Mouse (Mus musculus) lung, adult 2 months (tissue): ENCODE measurements around the gene Vmn1r55. TPM values are rescaled to one million over a fixed set of nuclear protein-coding genes. Genes with fewer than 3 reads are reported as not detected.
A peak's percentile ranks its signal among the peaks of the same experiment; 100 is the strongest.

Source experiments
- DNase-seq: peaks from one replicate; pipeline ENCODE4 v3.0.0; 2022
- H3K4me1 ChIP-seq: fragments of 200-500 bp; 2 replicates; pipeline ENCODE4 v1.6.1; 2011; ENCODE audit warnings: low read length; ENCODE audit not compliant: control insufficient read depth, insufficient read depth
- H3K4me3 ChIP-seq: fragments of 200-500 bp; replicated peaks from 2 replicates; pipeline ENCODE3; 2011; ENCODE audit warnings: low read depth, mild to moderate bottlenecking, control low read depth, low read length; ENCODE audit errors: extremely low read depth
- CTCF ChIP-seq: fragments of 200-500 bp; IDR thresholded peaks from 2 replicates; pipeline ENCODE4 v1.5.1; 2011; ENCODE audit warnings: mild to moderate bottlenecking, low read length, control low read depth; ENCODE audit not compliant: insufficient read depth
- POLR2A ChIP-seq: fragments of 200-500 bp; IDR thresholded peaks from 2 replicates; pipeline ENCODE4 v1.6.1; 2011; ENCODE audit warnings: low read depth, mild to moderate bottlenecking, control low read depth, low read length, borderline replicate concordance; ENCODE audit errors: extremely low read depth
- WGBS: fragments of 180-500 bp; shearing (Covaris S2); methylation state at CpG from one replicate; pipeline ENCODE4 v1.1.7; 2018; 5-methylcytosine and 5-hydroxymethylcytosine counted together
- polyA plus RNA-seq: library from polyadenylated mRNA; depleted of rRNA; stranded (reverse); fragments of >200 nt; gene quantifications from 2 replicates; pipeline ENCODE4 v1.2.3, GENCODE M21; 2012

Vmn1r55 gene
- polyA plus RNA-seq, 1 experiment: not detected

DNA sequence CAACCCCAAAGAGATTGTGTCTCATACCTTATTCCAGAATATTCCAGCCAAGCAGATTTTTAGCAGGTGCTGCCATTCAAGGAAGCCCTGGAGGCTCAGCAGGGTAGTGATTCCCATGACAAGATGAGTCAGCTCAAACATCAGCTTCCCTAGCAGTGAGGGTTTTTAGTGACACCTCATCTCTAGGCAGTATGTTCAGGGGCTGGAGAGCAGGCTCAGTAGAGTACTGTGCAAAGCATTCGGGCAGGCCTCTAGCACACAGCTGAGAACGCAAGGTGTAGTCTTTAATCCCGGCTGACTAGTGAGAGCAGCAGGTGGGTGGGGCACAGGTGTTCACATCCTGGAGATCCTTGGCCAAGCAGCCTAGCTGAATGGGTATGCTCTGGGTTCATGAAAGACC lies 49.7 kb downstream of the Vmn1r55 start:
- TF ChIP-seq CTCF (no peak), POLR2A (no peak)
- 76% methylated on average over 3 of the region's 3 CpGs for WGBS
- Histone ChIP-seq H3K4me3 (no peak overlapping the region), H3K4me1 (no peaks in the 10 kb centered on the region)
- no peak for DNase-seq

GRCm38 (mm10) chr7:5098769-5099168 lies 50.7 kb downstream of the Vmn1r55 start:
- WGBS: 89% methylated on average over 5 of the region's 5 CpGs
- Histone ChIP-seq H3K4me1 (no peaks in the 10 kb centered on the region), H3K4me3 (no peak overlapping the region)
- TF ChIP-seq POLR2A: no peak
- no peak for TF ChIP-seq CTCF
- no peak for DNase-seq

- DNase-seq: peak; percentile 1
- WGBS: 78% methylated on average over 21 of the region's 21 CpGs
- no peaks in the 10 kb centered on the region for H3K4me1 ChIP-seq
- H3K4me3 ChIP-seq: no peak overlapping the region
- TF ChIP-seq CTCF (no peak), POLR2A (no peak)
Observed at GRCm38 (mm10) chr7:5092831-5093510, 56.5 kb downstream of the Vmn1r55 start.

GRCm38 (mm10) chr7:5092381-5092780 lies 57.1 kb downstream of the Vmn1r55 start:
- H3K4me1 ChIP-seq: no peaks in the 10 kb centered on the region
- 74% methylated on average over 6 of the region's 6 CpGs for WGBS
- no peak overlapping the region for H3K4me3 ChIP-seq
- TF ChIP-seq POLR2A (no peak), CTCF (no peak)
- peak; percentile 1 for DNase-seq

DNA sequence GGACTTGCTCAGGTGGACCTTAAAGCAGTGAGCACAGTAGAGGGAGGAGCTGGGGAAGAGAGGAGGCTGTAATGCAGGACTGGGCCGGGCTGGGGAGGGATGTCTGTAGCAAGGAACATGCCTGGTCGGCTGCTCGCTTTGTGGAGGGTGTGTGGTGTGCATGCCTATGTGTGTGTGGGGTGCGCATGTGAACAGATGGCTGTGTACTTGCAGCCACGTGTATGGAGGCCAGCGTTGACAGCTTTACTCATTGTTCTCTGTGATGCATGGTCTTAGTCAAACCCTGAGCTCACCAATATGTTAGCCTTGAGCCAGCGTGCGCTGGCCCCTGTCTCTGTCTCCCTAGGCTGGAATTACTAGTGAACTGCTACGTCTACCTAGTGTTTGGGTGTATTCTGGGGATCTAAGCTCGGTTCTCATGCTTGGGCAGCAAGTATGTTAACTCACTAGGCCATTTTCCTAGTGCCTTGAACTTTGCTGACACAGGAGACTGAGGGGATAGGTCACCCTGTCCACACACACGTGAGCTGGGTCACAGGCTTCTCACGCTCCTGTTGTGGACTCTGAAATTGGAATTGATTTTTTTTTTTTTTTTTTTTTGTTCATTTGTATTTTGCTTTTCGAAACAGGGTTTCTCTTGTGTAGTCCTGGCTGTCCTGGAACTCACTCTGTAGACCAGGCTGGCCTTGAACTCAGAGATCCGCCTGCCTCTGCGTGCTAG lies 58.3 kb downstream of the Vmn1r55 start:
- WGBS: 87% methylated on average over 15 of the region's 15 CpGs
- TF ChIP-seq POLR2A (no peak), CTCF (no peak)
- DNase-seq: no peak

DNA sequence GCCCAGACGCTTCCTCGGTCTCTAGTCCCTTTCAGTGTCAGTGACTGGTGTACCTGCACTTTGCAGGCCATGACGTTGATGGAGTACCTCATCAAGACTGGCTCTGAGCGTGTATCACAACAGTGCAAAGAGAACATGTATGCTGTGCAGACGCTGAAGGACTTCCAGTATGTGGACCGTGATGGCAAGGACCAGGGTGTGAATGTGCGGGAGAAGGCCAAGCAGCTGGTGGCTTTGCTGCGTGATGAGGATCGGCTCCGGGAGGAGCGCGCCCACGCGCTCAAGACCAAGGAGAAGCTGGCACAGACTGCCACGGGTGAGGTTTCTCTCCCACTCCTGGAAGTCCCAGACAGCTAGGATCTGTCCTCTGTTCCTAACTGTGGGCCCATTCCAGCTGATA lies 59.6 kb downstream of the Vmn1r55 start:
- no peak for DNase-seq
- Histone ChIP-seq H3K4me3 (no peak overlapping the region), H3K4me1 (peaks cover 2% of the 10 kb centered on the region; the same call in 1 of the 2 replicates)
- TF ChIP-seq POLR2A (no peak), CTCF (no peak)
- 91% methylated on average over 15 of the region's 15 CpGs for WGBS

More for the DNA sequence above, 58.3 kb downstream of the Vmn1r55 start:
- H3K4me3 ChIP-seq: no peak overlapping the region
- no peaks in the 10 kb centered on the region for H3K4me1 ChIP-seq

DNA sequence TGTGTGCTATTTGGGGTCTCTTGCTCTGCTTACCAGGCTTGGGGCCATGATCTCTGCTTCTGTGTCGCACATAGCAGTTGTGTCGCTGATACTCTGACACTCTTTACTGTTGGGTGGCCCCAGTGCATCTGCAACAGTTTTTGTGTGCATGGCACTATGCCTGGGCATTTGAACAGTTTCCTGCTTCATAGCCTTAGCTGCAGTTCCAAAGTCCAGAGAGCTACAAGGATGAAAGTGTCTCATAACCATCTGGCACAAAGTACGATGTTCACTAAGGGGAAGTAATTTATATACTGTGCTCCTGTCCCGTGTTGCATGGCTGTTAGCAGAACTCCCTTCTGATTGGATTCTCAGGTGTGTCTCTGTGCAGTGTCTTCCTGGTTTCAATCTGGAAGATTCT lies 61.6 kb downstream of the Vmn1r55 start:
- WGBS: 75% methylated on average over 4 of the region's 4 CpGs
- H3K4me3 ChIP-seq: no peak overlapping the region
- H3K4me1 ChIP-seq: peaks cover 2% of the 10 kb centered on the region; the same call in 1 of the 2 replicates
- DNase-seq: no peak
- no peak for TF ChIP-seq POLR2A
- TF ChIP-seq CTCF: no peak

GRCm38 (mm10) chr7:5086921-5087440 lies 62.5 kb downstream of the Vmn1r55 start:
- Histone ChIP-seq H3K4me3 (no peak overlapping the region), H3K4me1 (peaks cover 4% of the 10 kb centered on the region; the same call in 1 of the 2 replicates)
- TF ChIP-seq POLR2A: no peak
- no peak for TF ChIP-seq CTCF
- no peak for DNase-seq
- WGBS: 77% methylated on average over 5 of the region's 5 CpGs

- Histone ChIP-seq H3K4me3 (no peak overlapping the region), H3K4me1 (peaks cover 6% of the 10 kb centered on the region; the same call in 1 of the 2 replicates)
- WGBS: 83% methylated on average over 1 of the region's 1 CpGs
- DNase-seq: no peak
- TF ChIP-seq CTCF (no peak), POLR2A (no peak)
Observed at GRCm38 (mm10) chr7:5085512-5085911, 64.0 kb downstream of the Vmn1r55 start.
